Mouse (Mus musculus) regulatory T cell (primary cell): Measurements from ENCODE around the gene Il10.
"Not testable (repeated sequence)": the region's sequence is repeated elsewhere in the genome, so short reads cannot be mapped to it uniquely, and the experiment has no call there.

ENCODE experiments used
- in situ Hi-C: fragments of 300-600 bp; cut with MboI, MseI; formaldehyde crosslinking; loops from one replicate; pipeline ENCODE4 v1.15.1; 2025; ENCODE audit warnings: high pct_unique_total_duplicates

Il10 gene

DNA sequence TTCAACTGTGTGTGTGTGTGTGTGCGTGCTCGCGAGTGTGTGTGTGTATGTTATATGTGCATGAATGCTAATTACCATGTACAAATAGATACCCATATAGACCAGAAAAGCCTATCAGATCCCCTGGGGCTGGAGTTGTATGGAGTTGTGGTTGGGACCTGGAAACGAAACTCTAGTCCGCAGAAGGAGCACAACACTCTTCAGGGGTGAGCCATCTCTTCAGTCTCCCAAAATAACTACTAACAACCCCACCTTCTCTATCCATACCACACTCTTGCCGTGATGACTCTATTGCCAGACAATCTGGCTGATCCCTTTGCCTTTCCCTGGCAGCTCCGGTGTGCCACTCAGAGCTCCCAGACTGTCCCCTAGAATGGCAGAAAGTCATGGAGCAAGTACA lies 3.8 kb upstream of the Il10 start:
- in situ Hi-C loops: no loop called here

DNA sequence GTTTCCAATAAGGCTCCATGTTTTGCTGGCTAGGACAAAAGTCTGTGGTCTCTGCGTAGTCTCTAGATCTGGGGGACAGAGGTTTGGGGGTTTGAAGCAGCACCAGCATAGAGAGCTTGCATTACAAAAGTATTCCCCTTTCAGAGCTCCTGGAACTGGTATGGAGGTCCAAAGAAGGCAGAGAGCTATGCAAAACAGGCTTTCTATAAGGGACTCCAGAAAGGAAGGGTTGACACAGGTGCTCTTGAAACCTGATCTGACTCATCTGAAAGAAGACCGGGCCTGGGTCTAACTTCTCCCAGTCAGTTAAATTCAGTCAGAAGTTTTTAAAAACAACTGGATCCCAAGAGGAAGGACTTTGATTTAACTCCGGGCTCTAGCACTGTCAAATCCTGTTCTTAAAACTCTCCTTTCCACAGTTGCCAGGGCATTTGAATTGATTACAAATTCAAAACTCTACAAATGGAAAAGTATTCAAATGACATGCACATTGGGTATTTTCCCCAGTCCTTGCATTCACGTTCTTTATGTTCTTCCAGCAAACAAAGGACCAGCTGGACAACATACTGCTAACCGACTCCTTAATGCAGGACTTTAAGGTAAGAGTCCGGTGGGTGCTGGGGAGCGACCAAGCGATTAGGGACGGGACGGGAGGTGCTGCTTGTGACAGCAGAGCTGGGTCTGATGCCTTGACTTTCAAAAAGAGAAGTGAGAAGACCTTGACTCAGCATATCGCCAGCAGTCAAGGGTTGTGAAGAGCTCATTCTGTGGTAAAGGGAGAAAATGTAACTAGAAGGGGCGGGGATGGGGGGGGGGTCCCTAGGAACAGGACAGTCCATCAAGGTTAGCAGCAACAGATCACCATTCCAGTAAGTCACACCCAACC lies 1.0 kb downstream of the Il10 start:
- in situ Hi-C loops: no loop called here

DNA sequence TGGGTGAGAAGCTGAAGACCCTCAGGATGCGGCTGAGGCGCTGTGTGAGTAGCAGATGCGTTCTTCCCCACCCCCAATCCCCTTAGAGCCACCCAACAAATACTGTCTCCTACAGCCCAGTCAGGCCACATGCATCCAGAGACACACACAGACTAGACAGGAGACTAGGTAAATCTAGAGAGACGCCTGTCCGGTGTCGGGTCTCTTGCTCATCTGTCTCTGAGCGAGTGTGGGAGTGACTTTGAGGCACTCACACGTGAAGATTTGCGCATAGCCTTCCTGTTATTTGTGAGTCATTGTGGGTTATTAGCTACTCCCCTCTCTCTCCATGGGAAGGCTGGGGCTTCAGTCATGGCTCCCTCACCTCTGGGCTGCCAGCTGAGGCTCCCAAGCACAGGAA lies 1.8 kb downstream of the Il10 start:
- in situ Hi-C loops: no loop called here

DNA sequence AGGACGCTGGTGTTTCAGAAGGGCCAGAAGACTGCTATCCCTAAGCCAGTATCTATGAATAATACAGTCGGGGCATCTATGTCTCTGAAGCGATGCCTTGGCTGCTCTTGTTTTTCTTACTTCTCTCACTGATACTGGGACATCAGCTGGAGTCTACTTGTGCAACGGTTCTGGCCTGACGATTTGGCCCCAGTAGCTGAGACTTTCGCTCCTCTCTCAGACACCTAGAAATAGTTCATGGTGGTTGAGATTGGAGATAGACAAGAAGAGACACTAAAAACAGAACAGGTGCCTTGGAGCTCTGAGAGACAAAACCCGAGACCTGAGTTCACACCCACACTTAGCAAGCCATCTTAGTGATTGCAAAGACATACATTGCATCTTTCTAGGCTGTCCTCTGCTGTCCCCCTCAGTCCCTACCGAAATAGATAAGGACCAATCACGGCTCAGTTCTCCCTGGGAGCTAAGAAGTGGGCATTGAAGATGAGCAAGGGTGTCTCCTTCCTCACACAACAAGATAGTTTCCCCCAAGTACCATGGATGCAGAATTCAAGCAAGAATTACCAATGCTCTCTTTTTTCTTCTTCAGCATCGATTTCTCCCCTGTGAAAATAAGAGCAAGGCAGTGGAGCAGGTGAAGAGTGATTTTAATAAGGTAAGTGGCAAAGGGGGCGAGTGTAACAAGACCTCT lies 2.4 kb downstream of the Il10 start:
- in situ Hi-C loops: no loop called here

DNA sequence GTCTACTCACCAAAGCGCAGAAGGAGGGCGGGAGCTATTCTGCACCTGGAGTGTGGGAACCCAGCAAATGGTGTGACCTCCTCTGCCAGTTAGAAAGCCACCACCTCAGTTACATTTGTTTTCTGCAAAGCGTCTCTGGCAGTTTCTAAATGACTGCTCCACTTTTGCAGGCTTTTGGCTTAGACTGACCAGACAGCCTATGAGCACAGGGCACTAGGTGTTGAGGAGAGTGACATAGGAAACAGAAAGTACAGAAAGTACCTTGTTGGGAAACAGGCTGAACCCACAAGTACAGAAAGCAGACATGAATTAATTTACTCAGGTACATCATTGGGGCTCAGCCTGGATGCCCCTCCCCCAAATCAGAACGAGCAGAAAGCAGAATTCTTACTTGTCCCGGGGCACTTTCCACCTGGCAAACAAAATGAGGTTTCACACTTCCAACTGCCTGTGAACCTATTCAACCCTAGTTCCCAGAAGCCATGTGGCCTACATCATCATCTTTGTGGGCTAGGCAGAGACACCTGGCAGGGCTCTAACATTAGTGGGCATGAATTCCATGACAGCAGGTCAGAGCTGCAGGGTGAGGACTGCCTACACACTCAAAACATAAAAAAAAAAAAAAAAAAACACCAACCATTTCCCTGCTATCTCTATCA lies 3.1 kb downstream of the Il10 start:
- in situ Hi-C loops: no loop called here

DNA sequence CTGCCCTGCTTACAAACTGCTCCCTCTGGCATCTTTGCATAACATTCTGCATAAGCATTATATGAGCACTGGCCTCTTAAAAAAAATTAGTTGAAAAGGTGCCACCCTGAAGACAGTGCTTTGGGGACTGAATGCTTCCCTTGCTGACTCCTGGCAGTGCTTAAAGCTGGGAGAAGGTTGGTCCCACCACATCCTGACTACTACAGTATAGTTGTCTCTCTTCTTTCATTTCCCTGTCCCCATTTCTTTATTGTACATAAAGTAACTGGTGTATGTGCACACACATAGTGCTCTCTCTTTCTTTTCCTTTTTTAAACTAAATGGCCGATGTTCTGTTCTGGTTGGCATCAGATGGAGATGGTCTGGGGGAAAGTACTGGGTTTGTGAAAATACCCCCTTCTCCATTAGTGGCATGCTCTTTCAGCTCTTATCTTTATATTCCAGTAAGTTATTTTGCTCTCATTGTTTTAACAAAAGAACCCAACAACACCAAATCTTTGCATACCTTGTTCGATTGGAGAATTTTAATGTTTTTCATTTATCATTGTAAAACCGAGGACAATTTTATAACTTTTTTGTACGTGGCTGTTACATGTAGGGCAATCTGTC lies 3.7 kb downstream of the Il10 start:
- in situ Hi-C loops: not testable (repeated sequence)

DNA sequence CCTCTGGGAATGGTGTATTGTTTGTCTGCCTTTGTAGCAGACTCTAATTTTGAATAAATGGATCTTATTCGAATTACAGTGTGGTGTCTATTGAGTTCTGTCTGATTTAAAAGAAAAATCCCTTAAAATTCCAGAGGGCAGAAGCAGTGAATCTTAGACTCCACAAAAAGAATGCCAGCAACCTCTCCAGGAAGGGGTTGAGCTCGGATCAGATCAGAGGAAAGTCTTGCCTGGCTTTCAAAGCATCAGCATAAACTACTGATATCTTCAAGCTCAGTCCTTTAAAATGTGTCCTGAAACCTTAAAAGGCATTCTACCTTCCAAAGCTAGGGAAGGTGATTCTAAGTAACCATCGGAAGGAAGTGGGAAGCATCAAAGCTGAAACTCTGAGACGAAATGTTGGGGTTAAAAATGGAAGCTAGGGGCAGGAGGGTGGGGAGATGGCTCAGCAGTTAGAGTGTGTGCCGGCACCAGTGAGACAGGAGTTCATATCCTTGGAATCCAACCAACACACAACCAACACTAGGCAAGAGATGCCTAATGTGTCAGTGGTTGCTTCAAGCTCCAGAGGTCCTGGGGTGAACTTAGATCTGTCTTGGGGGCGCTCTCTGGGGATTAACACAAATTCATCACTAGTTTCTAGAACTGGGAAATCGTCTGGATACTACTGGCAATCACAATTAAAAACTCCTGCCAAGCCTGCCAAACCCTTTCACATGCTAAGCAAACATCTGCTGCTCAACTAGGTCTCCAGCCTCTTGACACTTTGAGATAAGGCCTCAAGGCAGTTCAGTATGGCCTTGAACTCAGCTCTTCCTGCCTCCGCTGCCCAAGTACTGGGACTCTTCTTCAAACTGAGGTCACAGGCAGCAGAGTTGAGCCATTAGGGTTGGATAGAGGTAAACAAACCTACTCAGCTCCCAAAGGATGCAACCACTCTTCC lies 5.5 kb downstream of the Il10 start:
- in situ Hi-C loops: no loop called here

DNA sequence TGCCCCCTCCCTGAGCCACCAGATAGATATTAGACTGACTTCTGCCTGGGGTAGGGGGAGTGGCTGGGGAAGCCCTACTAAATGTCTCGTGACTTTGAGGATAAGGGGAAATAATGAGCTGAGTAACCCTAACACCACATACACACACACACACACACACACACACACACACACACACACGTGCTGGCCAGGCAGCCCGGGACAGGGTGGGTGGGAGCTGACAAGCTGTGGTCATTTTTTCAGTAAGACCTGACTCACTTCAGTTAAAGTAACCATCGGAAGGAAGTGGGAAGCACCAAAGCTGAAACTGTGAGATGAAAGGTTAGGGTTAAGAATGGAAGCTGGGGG lies 6.2 kb downstream of the Il10 start:
- in situ Hi-C loops: no loop called here

DNA sequence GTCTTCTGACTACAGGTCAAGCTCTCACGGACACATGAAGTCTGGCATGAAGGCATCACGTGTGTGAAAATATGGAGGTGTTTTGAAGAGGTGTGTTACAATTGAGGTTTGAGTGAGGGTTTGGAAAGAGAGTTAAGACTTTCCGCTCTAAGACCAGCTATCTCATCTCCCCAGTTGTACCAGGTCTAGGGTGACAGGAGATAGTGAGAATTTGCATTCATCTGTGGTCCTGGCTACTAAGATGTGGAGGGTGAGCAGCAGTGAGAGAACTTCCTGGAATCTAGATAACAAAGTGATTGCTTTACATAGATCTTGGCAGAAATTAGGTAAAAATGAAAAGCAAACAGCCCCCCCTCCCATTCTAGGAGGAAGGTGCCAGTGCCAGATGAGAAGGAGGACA lies 9.6 kb downstream of the Il10 start:
- in situ Hi-C loops: no loop called here

DNA sequence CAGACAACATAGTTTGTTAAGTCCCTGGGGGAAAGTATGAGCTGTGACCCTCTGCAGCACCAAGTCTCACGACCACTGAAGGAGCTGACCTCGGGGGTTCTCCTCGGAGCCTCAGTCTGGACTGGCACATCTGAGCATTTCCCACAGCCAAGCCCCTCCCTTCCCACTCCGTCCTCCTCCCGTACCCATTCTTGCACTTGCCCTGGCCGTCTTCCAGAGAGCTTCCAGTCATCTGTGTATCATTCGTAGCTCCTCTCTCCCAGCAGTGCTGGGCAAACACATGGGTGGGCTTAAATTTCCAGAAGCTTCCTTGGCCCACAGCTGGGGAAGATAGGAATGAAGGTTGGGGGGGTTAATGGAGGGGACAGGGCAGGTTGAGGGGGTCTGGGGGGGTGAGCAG lies 10.6 kb downstream of the Il10 start:
- in situ Hi-C loops: no loop called here

DNA sequence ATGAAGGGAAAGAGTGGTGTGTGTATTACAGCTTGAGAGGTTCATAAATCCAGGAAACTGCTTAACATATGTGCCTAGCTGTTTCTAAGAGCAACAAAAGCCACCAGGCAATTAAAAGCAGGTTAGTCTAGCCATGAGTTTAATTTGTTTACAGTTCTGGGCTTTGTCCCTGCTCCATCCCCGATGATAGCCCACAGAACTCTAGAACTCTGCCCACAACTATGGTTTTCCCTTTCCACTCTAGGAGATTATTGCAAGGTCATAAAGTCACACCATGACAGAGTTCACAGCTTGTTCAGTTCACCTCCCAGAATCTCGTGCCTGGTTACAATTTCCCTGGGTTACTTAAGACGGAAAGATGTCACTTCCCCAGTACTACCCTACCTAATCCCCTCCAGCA lies 11.6 kb downstream of the Il10 start:
- in situ Hi-C loops: no loop called here

DNA sequence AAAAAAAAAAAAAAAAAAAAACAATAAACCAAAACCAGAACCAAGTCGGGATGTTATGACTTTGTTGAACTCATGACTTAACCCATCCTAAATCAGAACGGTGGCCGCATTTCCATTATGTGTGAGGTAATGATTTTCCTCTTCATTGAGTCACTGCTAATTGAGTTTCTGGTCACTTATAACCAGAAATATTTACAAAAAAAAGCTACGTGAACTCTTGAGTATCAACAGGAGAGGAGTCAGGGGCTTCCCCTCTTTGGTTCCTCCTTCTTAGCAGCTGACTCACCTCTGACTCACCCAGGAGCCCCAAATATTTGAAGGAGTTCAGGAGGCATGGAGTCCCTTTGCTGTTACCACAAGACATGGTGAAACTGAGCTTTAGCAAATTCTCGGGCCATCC lies 18.4 kb downstream of the Il10 start:
- in situ Hi-C loops: no loop called here

DNA sequence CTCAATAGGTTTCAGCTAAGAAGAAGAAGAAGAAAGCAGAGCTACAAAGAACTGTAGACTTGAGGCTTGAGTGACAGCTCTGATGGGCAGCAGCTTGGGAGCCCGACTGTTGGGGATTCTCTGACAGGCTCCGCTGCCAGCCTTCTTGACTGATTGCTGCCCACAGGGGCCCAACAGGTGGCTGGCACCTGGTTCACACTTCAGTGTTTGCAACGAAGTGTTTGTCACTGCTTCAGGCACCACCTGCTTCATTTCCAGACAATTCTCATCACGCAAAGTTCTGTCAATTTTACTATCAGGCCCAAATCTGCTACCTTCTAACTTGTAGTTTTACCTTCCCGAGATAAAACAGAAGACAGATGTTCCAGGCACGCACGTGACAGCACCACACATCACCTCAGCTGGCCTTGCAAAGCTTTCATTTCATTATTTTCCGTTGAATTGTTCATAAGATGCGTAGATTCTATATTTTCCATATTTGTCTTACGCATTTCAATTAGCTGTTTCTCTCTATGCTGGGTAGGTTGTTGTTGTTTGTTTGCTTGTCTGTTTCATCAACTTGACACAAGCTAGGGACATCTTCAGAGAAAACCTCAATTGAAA lies 18.9 kb downstream of the Il10 start:
- in situ Hi-C loops: no loop called here

DNA sequence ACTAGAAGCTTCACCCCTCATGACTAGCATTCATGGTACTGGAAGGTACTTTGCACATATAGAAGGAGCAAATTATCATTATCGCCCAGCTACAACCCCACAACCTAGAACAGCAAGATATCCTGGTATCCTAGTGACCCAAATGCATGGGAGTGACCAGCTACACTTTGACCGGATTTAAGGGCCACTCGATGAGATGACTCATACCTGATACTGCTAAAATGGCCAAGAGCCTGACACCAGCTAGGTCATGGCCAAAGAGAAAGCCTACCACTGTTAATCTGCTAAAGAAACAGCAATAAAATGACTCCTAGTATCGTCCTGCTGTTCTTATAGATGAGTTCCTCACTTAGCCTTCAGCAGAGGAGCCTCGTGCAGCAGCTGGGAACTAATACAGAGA lies 19.8 kb downstream of the Il10 start:
- in situ Hi-C loops: no loop called here

DNA sequence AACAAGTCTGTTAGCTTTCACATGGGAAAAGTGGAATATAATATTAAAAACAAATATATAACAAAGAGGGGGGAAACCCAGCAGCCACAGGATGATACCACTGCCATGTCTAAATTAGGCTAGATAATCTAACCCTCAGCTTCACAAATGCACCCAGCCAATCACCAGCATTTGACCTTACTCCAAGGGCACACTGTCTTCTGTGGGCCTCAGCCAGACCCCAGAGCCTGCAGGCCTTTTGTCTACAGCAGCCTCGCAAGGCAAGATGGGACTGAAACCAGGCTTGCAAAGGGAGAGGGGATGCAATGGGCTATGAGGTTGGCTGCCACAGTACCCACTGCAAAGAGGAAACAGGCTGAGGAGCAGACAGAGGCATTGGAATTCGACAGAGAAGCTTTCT lies 22.6 kb downstream of the Il10 start:
- in situ Hi-C loops: no loop called here

DNA sequence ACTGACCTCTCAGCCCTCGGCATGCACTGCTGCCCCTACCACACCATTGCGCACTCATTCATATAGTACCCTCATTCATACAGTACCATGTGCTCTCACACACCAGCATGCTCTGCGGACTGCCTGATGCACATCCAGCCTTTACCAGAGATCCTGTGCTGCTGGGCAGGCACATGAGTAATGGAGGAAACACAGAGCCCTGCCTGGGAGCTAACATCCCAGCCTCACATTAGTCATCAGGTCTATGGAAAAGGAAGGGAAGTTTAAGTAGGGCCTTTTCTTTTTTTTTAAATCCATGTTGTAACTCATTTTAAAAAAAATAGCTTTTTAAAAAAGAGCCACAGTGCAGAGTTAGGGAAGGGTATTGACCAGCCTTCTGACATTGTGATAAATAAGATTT lies 23.1 kb downstream of the Il10 start:
- in situ Hi-C loops: no loop called here

DNA sequence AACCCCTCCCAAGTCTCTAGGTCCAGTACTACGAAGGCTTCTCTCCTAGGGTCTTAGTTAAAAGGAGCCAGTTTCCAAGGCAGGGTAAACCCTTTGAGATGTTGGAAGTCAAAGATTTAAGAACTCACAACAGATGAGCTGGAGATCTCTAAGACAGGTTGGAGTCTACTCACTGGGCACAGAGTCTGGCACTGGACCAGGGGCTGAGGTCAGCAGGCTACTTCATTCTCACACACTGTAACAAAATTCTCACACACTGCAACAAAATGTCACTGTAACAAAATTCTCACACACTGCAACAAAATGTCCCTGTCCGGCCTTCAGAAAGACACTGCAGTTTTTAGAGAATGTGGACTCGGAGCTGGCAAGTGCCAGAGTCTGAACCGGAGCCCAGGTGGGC lies 24.0 kb downstream of the Il10 start:
- in situ Hi-C loops: no loop called here

DNA sequence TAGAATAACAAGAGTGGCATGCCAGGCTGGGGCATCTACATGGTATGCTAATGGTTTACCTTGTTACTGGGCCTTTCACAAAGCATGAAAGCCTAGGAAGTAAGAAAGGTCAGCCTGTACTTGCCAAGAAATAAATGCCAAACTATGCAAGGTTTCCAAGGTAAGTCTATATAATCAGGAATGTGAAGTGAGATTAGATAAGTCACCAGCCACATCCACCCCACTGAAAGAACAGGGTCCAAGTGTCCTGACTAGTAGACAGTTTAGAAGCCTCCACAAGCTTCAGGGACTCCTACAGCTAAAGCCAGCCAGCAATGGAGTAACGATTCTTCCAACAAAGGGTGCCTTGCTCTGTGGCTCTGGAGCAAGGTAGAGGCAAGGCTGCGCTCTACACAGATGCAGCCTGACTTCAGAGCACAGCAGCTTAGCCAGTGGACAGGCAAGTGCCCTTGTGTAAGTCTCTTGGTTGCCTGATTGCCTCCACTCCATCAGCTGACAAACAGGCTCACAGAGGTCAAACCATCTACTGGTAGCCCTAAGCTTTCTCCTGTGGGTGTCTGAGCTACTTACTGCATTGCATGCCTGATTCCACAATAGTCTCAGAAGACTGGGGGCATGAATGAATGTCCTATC lies 26.2 kb downstream of the Il10 start:
- in situ Hi-C loops: no loop called here

DNA sequence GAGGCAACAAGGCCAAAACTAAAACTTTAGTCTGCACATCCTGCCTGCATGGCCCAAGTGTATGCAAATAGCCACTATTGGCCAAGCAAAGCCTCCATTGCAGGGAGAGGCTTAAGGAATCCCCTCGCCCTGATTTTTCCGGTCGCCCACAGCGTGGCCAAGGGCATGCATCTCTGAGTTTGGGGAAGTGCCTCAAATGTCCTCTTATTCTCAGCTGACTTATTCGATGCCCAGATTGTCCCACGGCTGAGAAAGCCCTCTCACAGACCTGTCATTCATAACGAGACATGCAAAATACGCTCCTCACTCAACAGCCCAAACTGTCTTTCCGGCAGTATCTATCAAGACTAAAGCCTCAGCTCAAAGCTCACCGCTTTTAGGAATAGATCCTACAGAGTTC lies 27.0 kb downstream of the Il10 start:
- in situ Hi-C loops: no loop called here

DNA sequence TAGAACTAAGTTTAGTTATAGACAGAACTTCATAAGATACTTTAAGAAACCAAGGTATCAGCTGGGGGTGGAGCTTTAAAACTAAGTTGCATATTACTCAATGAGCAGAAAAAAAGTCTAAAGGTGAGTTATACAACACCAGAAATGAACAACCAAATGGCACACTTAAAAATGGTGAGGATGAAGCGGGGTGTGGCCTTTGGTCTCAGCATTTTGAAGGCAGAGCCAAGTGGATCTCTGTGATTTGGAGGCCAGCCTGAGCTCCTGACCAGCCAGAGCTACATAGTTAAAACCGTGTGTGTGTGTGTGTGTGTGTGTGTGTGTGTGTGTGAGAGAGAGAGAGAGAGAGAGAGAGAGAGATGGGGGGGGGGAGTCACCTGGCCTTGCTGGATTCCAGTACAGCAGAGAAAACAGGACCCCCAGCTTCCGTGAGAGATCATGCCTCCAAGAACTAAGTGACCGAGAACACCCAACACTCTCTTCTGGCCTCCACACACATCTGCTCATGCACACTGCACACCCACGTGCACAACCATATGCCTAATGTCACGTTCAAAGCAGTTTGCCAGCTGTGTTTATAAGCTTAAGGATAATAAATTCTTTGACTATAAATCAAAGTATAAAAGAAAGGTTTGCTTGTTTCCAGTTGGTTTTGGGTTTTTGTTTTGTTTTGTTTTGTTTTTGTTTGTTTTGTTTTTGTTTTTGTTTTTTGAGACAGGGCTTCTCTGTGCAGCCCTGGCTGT lies 28.6 kb downstream of the Il10 start:
- in situ Hi-C loops: no loop called here
